Mouse (Mus musculus): ENCODE data around the gene Rpl23a.
"Not testable (repeated sequence)": the region's sequence is repeated elsewhere in the genome, so short reads cannot be mapped to it uniquely, and the experiment has no call there.

- TF ChIP-seq CTCF, EP300 (IDR thresholded peaks at IDR 0.05; ENCODE audit: low read depth): not testable (repeated sequence)
Measured at GRCm38 (mm10) chr11:78135314-78135713, 48.1 kb downstream of the Rpl23a start.
